Mouse (Mus musculus) small intestine, adult 2 months (tissue): ENCODE measurements around the gene Gm20388.

Experiments used
- CTCF ChIP-seq: fragments of 200-500 bp; IDR thresholded peaks from 2 replicates; pipeline ENCODE4 v1.5.1; 2012; ENCODE audit warnings: low read depth, mild to moderate bottlenecking, control low read depth, inconsistent platforms, low read length, moderate library complexity, mixed read lengths; ENCODE audit not compliant: insufficient replicate concordance, insufficient read length; ENCODE audit errors: extremely low read depth
- POLR2A ChIP-seq: fragments of 200-500 bp; IDR thresholded peaks from 2 replicates; pipeline ENCODE4 v1.6.1; 2012; ENCODE audit warnings: low read depth, mild to moderate bottlenecking, control low read depth, inconsistent platforms, low read length, moderate library complexity

GRCm38 (mm10) chr8:122803906-122804761 lies 2893.5 kb downstream of the Gm20388 start:
- TF ChIP-seq CTCF (no peak), POLR2A (no peak)
